Comparison of ENCODE assay signal across 14 mouse cellular contexts in genomic region chr6:134050466-134050865, GRCm38 (mm10).
"Had no signal": no experiment of that assay in that cellular context is flagged by ENCODE, and none has a peak within 500 bp of the region (broad histone marks: within the 10 kb centered on the region; RNA-seq: fewer than 3 reads in every experiment).

No protein-coding gene starts in this region.

- H3K27me3 ChIP-seq: liver, embryonic 13.5 days; midbrain, embryonic 12.5 days; midbrain, embryonic 15.5 days; neural tube, embryonic 13.5 days; stomach, embryonic 15.5 days had no signal

- DNase-seq: kidney, adult 18-20 months; kidney, adult 9 months; kidney, postnatal 14 days; kidney, postnatal 4 days; liver, embryonic 13.5 days; lung, adult 2 months; lung, postnatal 14 days; lung, postnatal 4 days; spleen, adult 18-20 months; thymus, postnatal 25 days had no signal

- H3K4me3 ChIP-seq: liver, embryonic 13.5 days; midbrain, embryonic 12.5 days; midbrain, embryonic 15.5 days; neural tube, embryonic 13.5 days; stomach, embryonic 15.5 days had no signal

- H3K27ac ChIP-seq: liver, embryonic 13.5 days; midbrain, embryonic 12.5 days; midbrain, embryonic 15.5 days; neural tube, embryonic 13.5 days; stomach, embryonic 15.5 days had no signal

- H3K36me3 ChIP-seq: liver, embryonic 13.5 days; midbrain, embryonic 15.5 days; neural tube, embryonic 13.5 days; stomach, embryonic 15.5 days had no signal

- H3K4me1 ChIP-seq: midbrain, embryonic 15.5 days had no signal

- H3K9me3 ChIP-seq: liver, embryonic 13.5 days; midbrain, embryonic 12.5 days; midbrain, embryonic 15.5 days; neural tube, embryonic 13.5 days; stomach, embryonic 15.5 days had no signal
